Mouse (Mus musculus) embryonic facial prominence, embryonic 11.5 days (tissue): Measurements from ENCODE around the gene Pde10a. TPM values are rescaled to one million over a fixed set of nuclear protein-coding genes. Genes with fewer than 3 reads are reported as not detected.

Source experiments
- ATAC-seq: fragments of 200-750 bp; cut with Nextera tagmentation; replicated peaks from 2 replicates; pipeline ENCODE4 v1.8.0; 2017; ENCODE audit warnings: low read depth; ENCODE audit not compliant: insufficient number of reproducible peaks, low FRiP score, low TSS enrichment
- DNase-seq: peaks from one replicate; pipeline ENCODE4 v3.0.0-alpha.2; 2015; ENCODE audit warnings: low spot score
- H3K27ac ChIP-seq: fragments of 300-500 bp; sonication (generic); replicated peaks from 2 replicates; pipeline ENCODE4 v1.5.1; 2014; ENCODE audit warnings: mild to moderate bottlenecking, low read depth, low read length, control low read depth
- H3K27me3 ChIP-seq: fragments of 300-500 bp; sonication (generic); 2 replicates; pipeline ENCODE4 v1.6.1; 2014; ENCODE audit warnings: mild to moderate bottlenecking, low read length, moderate library complexity, mixed read lengths; ENCODE audit not compliant: control insufficient read depth, insufficient read depth
- H3K36me3 ChIP-seq: fragments of 300-500 bp; sonication (generic); replicated peaks from 2 replicates; pipeline ENCODE4 v1.6.1; 2014; ENCODE audit warnings: low read depth, mild to moderate bottlenecking, low read length, moderate library complexity, mixed read lengths; ENCODE audit not compliant: control insufficient read depth, insufficient read depth
- H3K4me1 ChIP-seq: fragments of 300-500 bp; sonication (generic); 2 replicates; pipeline ENCODE4 v1.6.1; 2014; ENCODE audit warnings: low read length, mixed read lengths; ENCODE audit not compliant: control insufficient read depth, insufficient read depth
- H3K4me2 ChIP-seq: fragments of 300-500 bp; sonication (generic); 2 replicates; pipeline ENCODE4 v1.6.1; 2014; ENCODE audit warnings: low read depth, mild to moderate bottlenecking, control low read depth, low read length, moderate library complexity
- H3K4me3 ChIP-seq: fragments of 300-500 bp; sonication (generic); 2 replicates; pipeline ENCODE4 v1.5.1; 2014; ENCODE audit warnings: low read depth, low read length, control low read depth
- H3K9ac ChIP-seq: fragments of 300-500 bp; sonication (generic); replicated peaks from 2 replicates; pipeline ENCODE4 v1.6.1; 2014; ENCODE audit warnings: mild to moderate bottlenecking, control low read depth, low read length
- H3K9me3 ChIP-seq: fragments of 300-500 bp; sonication (generic); replicated peaks from 2 replicates; pipeline ENCODE4 v1.6.1; 2016; ENCODE audit warnings: mild to moderate bottlenecking, low read length, inconsistent platforms, mixed read lengths; ENCODE audit not compliant: control insufficient read depth
- WGBS: fragments of 180-500 bp; shearing (Covaris S2); extraction: QIAGEN DNeasy Blood & Tissue Kit; methylation state at CpG from one replicate; pipeline ENCODE4 v1.1.7; 2014; 5-methylcytosine and 5-hydroxymethylcytosine counted together
- polyA plus RNA-seq: library from polyadenylated mRNA; unstranded; fragments of >200 nt; fragmentation: Nextera tagmentation; extraction: Ambion mirVana; gene quantifications from 2 replicates; pipeline ENCODE4 v1.2.1, GENCODE M21; 2014

The Pde10a gene
- polyA plus RNA-seq, 1 experiment from 2014 or later, result 1.9 TPM

GRCm38 (mm10) chr17:8836292-8836691 is 311.1 kb downstream of the Pde10a start:
- Histone ChIP-seq H3K4me3 (no peak overlapping the region), H3K36me3 (no peaks in the 10 kb centered on the region), H3K9me3 (no peaks in the 10 kb centered on the region), H3K4me1 (no peaks in the 10 kb centered on the region), H3K9ac (no peak overlapping the region), H3K27me3 (no peaks in the 10 kb centered on the region), H3K27ac (no peak overlapping the region), H3K4me2 (no peak overlapping the region)
- ATAC-seq, result no peak
- no peak for DNase-seq
- 90% methylated on average over 5 of the region's 5 CpGs for WGBS

GRCm38 (mm10) chr17:8838252-8838651 is 313.1 kb downstream of the Pde10a start:
- no peaks in the 10 kb centered on the region for H3K27me3 ChIP-seq
- H3K4me2 ChIP-seq, result no peak overlapping the region
- H3K4me1 ChIP-seq, result no peaks in the 10 kb centered on the region
- H3K36me3 ChIP-seq, result no peaks in the 10 kb centered on the region
- H3K27ac ChIP-seq, result no peak overlapping the region
- no peak overlapping the region for H3K4me3 ChIP-seq
- WGBS, result 50% methylated on average over 8 of the region's 8 CpGs
- DNase-seq (no peak), ATAC-seq (no peak)
- no peak overlapping the region for H3K9ac ChIP-seq
- H3K9me3 ChIP-seq, result no peaks in the 10 kb centered on the region

- Histone ChIP-seq H3K27ac (no peak overlapping the region), H3K4me1 (no peaks in the 10 kb centered on the region), H3K4me2 (no peak overlapping the region), H3K9ac (no peak overlapping the region), H3K27me3 (no peaks in the 10 kb centered on the region), H3K36me3 (no peaks in the 10 kb centered on the region), H3K9me3 (no peaks in the 10 kb centered on the region), H3K4me3 (no peak overlapping the region)
- no peak for ATAC-seq
- DNase-seq, result no peak
- WGBS, result 68% methylated on average over 10 of the region's 10 CpGs
Observed at GRCm38 (mm10) chr17:8839237-8840011, 314.3 kb downstream of the Pde10a start.

- DNase-seq (no peak), ATAC-seq (no peak)
- WGBS, result 76% methylated on average over 8 of the region's 8 CpGs
Observed at GRCm38 (mm10) chr17:8841094-8841493, 315.9 kb downstream of the Pde10a start.

GRCm38 (mm10) chr17:8841897-8842540 is 316.8 kb downstream of the Pde10a start:
- H3K9me3 ChIP-seq, result no peaks in the 10 kb centered on the region
- no peak overlapping the region for H3K4me3 ChIP-seq
- DNase-seq (no peak), ATAC-seq (no peak)
- no peak overlapping the region for H3K27ac ChIP-seq
- no peaks in the 10 kb centered on the region for H3K27me3 ChIP-seq
- H3K36me3 ChIP-seq, result no peaks in the 10 kb centered on the region
- H3K4me1 ChIP-seq, result no peaks in the 10 kb centered on the region
- no peak overlapping the region for H3K9ac ChIP-seq
- H3K4me2 ChIP-seq, result no peak overlapping the region
- 64% methylated on average over 8 of the region's 8 CpGs for WGBS

More at GRCm38 (mm10) chr17:8841094-8841493, 315.9 kb downstream of the Pde10a start:
- Histone ChIP-seq H3K4me2 (no peak overlapping the region), H3K4me3 (no peak overlapping the region), H3K9me3 (no peaks in the 10 kb centered on the region), H3K36me3 (no peaks in the 10 kb centered on the region), H3K27me3 (no peaks in the 10 kb centered on the region), H3K9ac (no peak overlapping the region), H3K4me1 (no peaks in the 10 kb centered on the region), H3K27ac (no peak overlapping the region)

- H3K27me3 ChIP-seq, result no peaks in the 10 kb centered on the region
- WGBS, result 83% methylated on average over 4 of the region's 4 CpGs
- ATAC-seq, result no peak
Observed at GRCm38 (mm10) chr17:8842662-8843061, 317.5 kb downstream of the Pde10a start.

GRCm38 (mm10) chr17:8843941-8844340 is 318.8 kb downstream of the Pde10a start:
- no peak overlapping the region for H3K27ac ChIP-seq

More at GRCm38 (mm10) chr17:8842662-8843061, 317.5 kb downstream of the Pde10a start:
- Histone ChIP-seq H3K9me3 (no peaks in the 10 kb centered on the region), H3K9ac (no peak overlapping the region), H3K4me3 (no peak overlapping the region), H3K36me3 (no peaks in the 10 kb centered on the region), H3K27ac (no peak overlapping the region), H3K4me1 (no peaks in the 10 kb centered on the region), H3K4me2 (no peak overlapping the region)
- DNase-seq, result no peak

GRCm38 (mm10) chr17:8846506-8846905 is 321.3 kb downstream of the Pde10a start:
- ATAC-seq, result no peak
- WGBS, result 51% methylated on average over 6 of the region's 6 CpGs

More at GRCm38 (mm10) chr17:8843941-8844340, 318.8 kb downstream of the Pde10a start:
- DNase-seq, result no peak
- no peaks in the 10 kb centered on the region for H3K36me3 ChIP-seq
- H3K9me3 ChIP-seq, result no peaks in the 10 kb centered on the region
- no peak overlapping the region for H3K9ac ChIP-seq
- no peak overlapping the region for H3K4me2 ChIP-seq
- WGBS, result 85% methylated on average over 7 of the region's 7 CpGs
- no peak overlapping the region for H3K4me3 ChIP-seq
- ATAC-seq, result no peak
- H3K4me1 ChIP-seq, result no peaks in the 10 kb centered on the region
- no peaks in the 10 kb centered on the region for H3K27me3 ChIP-seq

More at GRCm38 (mm10) chr17:8846506-8846905, 321.3 kb downstream of the Pde10a start:
- DNase-seq, result no peak
- Histone ChIP-seq H3K9ac (no peak overlapping the region), H3K36me3 (no peaks in the 10 kb centered on the region), H3K4me3 (no peak overlapping the region), H3K27me3 (no peaks in the 10 kb centered on the region), H3K27ac (no peak overlapping the region), H3K4me2 (no peak overlapping the region), H3K4me1 (no peaks in the 10 kb centered on the region), H3K9me3 (no peaks in the 10 kb centered on the region)
